Mouse (Mus musculus) liver, embryonic 14.5 days (tissue): ENCODE measurements around the gene Rnf111. TPM values are rescaled to one million over a fixed set of nuclear protein-coding genes. Genes with fewer than 3 reads are reported as not detected.
"Not testable (repeated sequence)": the region's sequence is repeated elsewhere in the genome, so short reads cannot be mapped to it uniquely, and the experiment has no call there.

Experiments used
- ATAC-seq: fragments of 200-750 bp; cut with Nextera tagmentation; 2 replicates; pipeline ENCODE4 v1.8.0; 2017; ENCODE audit warnings: moderate number of reproducible peaks, mild to moderate bottlenecking, moderate library complexity; ENCODE audit not compliant: insufficient read depth
- DNase-seq, 3 experiments: peaks; one replicate each; pipeline ENCODE4 v3.0.0-alpha.2; 2012 to 2013; ENCODE audit warnings: low read depth in 3 of 3, low spot score in 3 of 3
- H3K27ac ChIP-seq: fragments of 300-500 bp; sonication (generic); 2 replicates; pipeline ENCODE4 v1.5.1; 2014; ENCODE audit warnings: moderate library complexity, mild to moderate bottlenecking, control low read depth, inconsistent platforms
- H3K27me3 ChIP-seq: fragments of 300-500 bp; sonication (generic); 2 replicates; pipeline ENCODE4 v1.6.1; 2014; ENCODE audit warnings: mild to moderate bottlenecking, low read length, moderate library complexity; ENCODE audit not compliant: control insufficient read depth, insufficient read depth
- H3K36me3 ChIP-seq: fragments of 300-500 bp; sonication (generic); replicated peaks from 2 replicates; pipeline ENCODE4 v1.6.1; 2014; ENCODE audit warnings: low read depth; ENCODE audit not compliant: control insufficient read depth, insufficient read depth
- H3K4me1 ChIP-seq, 2 experiments: fragments of 200-500 bp in 1 of 2; fragments of 300-500 bp in 1 of 2; sonication (generic) in 1 of 2; replicated peaks; 2 replicates each; pipeline ENCODE4 v1.6.1; 2012 to 2014; ENCODE audit warnings: antibody characterized with exemption in 1 of 2, inconsistent platforms in 1 of 2, low read length in 1 of 2; ENCODE audit not compliant: control insufficient read depth in 2 of 2, insufficient read depth in 2 of 2
- H3K4me2 ChIP-seq: fragments of 300-500 bp; sonication (generic); 2 replicates; pipeline ENCODE4 v1.6.1; 2014; ENCODE audit warnings: low read depth, mild to moderate bottlenecking, control low read depth, moderate library complexity
- H3K4me3 ChIP-seq, 2 experiments: fragments of 200-500 bp in 1 of 2; fragments of 300-500 bp in 1 of 2; sonication (generic) in 1 of 2; 2 replicates each; pipeline ENCODE4 v1.5.1; 2012 to 2014; ENCODE audit warnings: low read depth in 2 of 2, low read length in 2 of 2, mild to moderate bottlenecking in 2 of 2, control low read depth in 1 of 2, inconsistent platforms in 1 of 2, moderate library complexity in 1 of 2; ENCODE audit not compliant: insufficient read depth in 1 of 2
- H3K9ac ChIP-seq: fragments of 300-500 bp; sonication (generic); replicated peaks from 2 replicates; pipeline ENCODE4 v1.6.1; 2014; ENCODE audit warnings: mild to moderate bottlenecking, control low read depth, moderate library complexity
- H3K9me3 ChIP-seq: fragments of 300-500 bp; sonication (generic); 2 replicates; pipeline ENCODE4 v1.6.1; 2016; ENCODE audit warnings: low read length, mixed read lengths; ENCODE audit not compliant: control insufficient read depth
- CTCF ChIP-seq: IDR thresholded peaks from 2 replicates; pipeline ENCODE4 v1.5.1; 2016; ENCODE audit warnings: antibody characterized with exemption, low read depth, control low read depth
- EP300 ChIP-seq: IDR thresholded peaks from 2 replicates; pipeline ENCODE4 v1.6.1; 2016; ENCODE audit warnings: antibody characterized with exemption, low read depth
- WGBS: fragments of 180-500 bp; shearing (Covaris S2); extraction: QIAGEN DNeasy Blood & Tissue Kit; methylation state at CpG from one replicate; pipeline ENCODE4 v1.1.7; 2014; ENCODE audit not compliant: insufficient replicate concordance; 5-methylcytosine and 5-hydroxymethylcytosine counted together
- polyA plus RNA-seq, 2 experiments: library from polyadenylated mRNA; depleted of rRNA in 1 of 2; stranded (reverse) in 1 of 2; unstranded in 1 of 2; fragments of >200 nt; fragmentation: Nextera tagmentation in 1 of 2; extraction: Ambion mirVana in 1 of 2; gene quantifications; 2 replicates each; pipeline versions ENCODE4 v1.2.1 to v1.2.3; 2012 to 2014

Gene Rnf111
- polyA plus RNA-seq (2012; rRNA removed), result 8.1 and 8.3 TPM in 2 replicates
- polyA plus RNA-seq (2014; fragmentation: Nextera tagmentation; extraction: Ambion mirVana), result 6.1 and 7.2 TPM in 2 replicates

GRCm38 (mm10) chr9:70503626-70504041, at the start of gene Rnf111:
Rnf111 (minus strand) TSS chr9:70503725.
- no peaks in the 10 kb centered on the region for H3K9me3 ChIP-seq
- H3K4me3 ChIP-seq, result peak within 1 kb of the TSS; percentile 86 to 99
- H3K27me3 ChIP-seq, result no peaks in the 10 kb centered on the region; the same call in 1 of the 2 replicates
- H3K9ac ChIP-seq, result peak within 1 kb of the TSS; percentile 97
- WGBS, result under 1% methylated on average over 45 of the region's 45 CpGs
- DNase-seq (peak; percentile 91 to 93 (median 93)), ATAC-seq (peak; percentile 97)
- H3K36me3 ChIP-seq, result no peaks in the 10 kb centered on the region
- H3K4me1 ChIP-seq, result peaks cover 3 to 6% of the 10 kb centered on the region in 2 experiments; a peak in 3 of 4 replicates
- peak within 1 kb of the TSS; percentile 80 for H3K4me2 ChIP-seq
- TF ChIP-seq CTCF (no peak), EP300 (no peak)
- peak within 1 kb of the TSS; percentile 87 for H3K27ac ChIP-seq

- ATAC-seq, H3K27ac ChIP-seq: not testable (repeated sequence)
Measured at GRCm38 (mm10) chr9:70552233-70552632, 48.7 kb upstream of the Rnf111 start.

GRCm38 (mm10) chr9:70551524-70551923, 48.0 kb upstream of the Rnf111 start:
- WGBS, result 87% methylated on average over 1 of the region's 1 CpGs
- ATAC-seq (no peak), DNase-seq (no peak)
- H3K36me3 ChIP-seq, result no peaks in the 10 kb centered on the region; the same call in 1 of the 2 replicates
- H3K27me3 ChIP-seq, result no peaks in the 10 kb centered on the region
- H3K9me3 ChIP-seq, result no peaks in the 10 kb centered on the region
- TF ChIP-seq CTCF, result no peak
- no peak for TF ChIP-seq EP300
- H3K4me1 ChIP-seq, result no peaks in the 10 kb centered on the region
- no peak overlapping the region for H3K27ac ChIP-seq
- H3K9ac ChIP-seq, result no peak overlapping the region
- no peak overlapping the region for H3K4me3 ChIP-seq
- H3K4me2 ChIP-seq, result no peak overlapping the region

More at GRCm38 (mm10) chr9:70552233-70552632, 48.7 kb upstream of the Rnf111 start:
- H3K36me3 ChIP-seq, H3K9me3 ChIP-seq, H3K4me1 ChIP-seq, H3K9ac ChIP-seq, H3K4me2 ChIP-seq, H3K4me3 ChIP-seq, DNase-seq, H3K27me3 ChIP-seq: not testable (repeated sequence)
- TF ChIP-seq CTCF, result peak; percentile 36
- 85% methylated on average over 2 of the region's 2 CpGs for WGBS

- TF ChIP-seq CTCF, result no peak
- TF ChIP-seq EP300, result no peak
- no peak for ATAC-seq
Measured at GRCm38 (mm10) chr9:70548304-70548703, 44.8 kb upstream of the Rnf111 start.

GRCm38 (mm10) chr9:70546576-70546975, 43.1 kb upstream of the Rnf111 start:
- not testable (repeated sequence) for H3K36me3 ChIP-seq, DNase-seq, H3K4me1 ChIP-seq, H3K4me3 ChIP-seq, H3K9ac ChIP-seq, H3K4me2 ChIP-seq, H3K27ac ChIP-seq, H3K9me3 ChIP-seq, ATAC-seq, H3K27me3 ChIP-seq
- 44% methylated on average over 3 of the region's 3 CpGs for WGBS

More at GRCm38 (mm10) chr9:70548304-70548703, 44.8 kb upstream of the Rnf111 start:
- H3K36me3 ChIP-seq, result no peaks in the 10 kb centered on the region; the same call in 1 of the 2 replicates
- no peak overlapping the region for H3K27ac ChIP-seq
- H3K4me1 ChIP-seq, result peaks cover 4% of the 10 kb centered on the region in 2 experiments; a peak in 2 of 4 replicates
- DNase-seq, result no peak
- H3K27me3 ChIP-seq, result no peaks in the 10 kb centered on the region
- H3K4me3 ChIP-seq, result no peak overlapping the region
- no peaks in the 10 kb centered on the region for H3K9me3 ChIP-seq
- 77% methylated on average over 4 of the region's 4 CpGs for WGBS
- no peak overlapping the region for H3K9ac ChIP-seq
- no peak overlapping the region for H3K4me2 ChIP-seq
